Mouse (Mus musculus) liver, embryonic 14.5 days (tissue): ENCODE results near the gene Hnrnpab. TPM values are rescaled to one million over a fixed set of nuclear protein-coding genes. Genes with fewer than 3 reads are reported as not detected.

ENCODE experiments used
- ATAC-seq: fragments of 200-750 bp; cut with Nextera tagmentation; 2 replicates; pipeline ENCODE4 v1.8.0; 2017; ENCODE audit warnings: moderate number of reproducible peaks, mild to moderate bottlenecking, moderate library complexity; ENCODE audit not compliant: insufficient read depth
- DNase-seq, 3 experiments: peaks; one replicate each; pipeline ENCODE4 v3.0.0-alpha.2; 2012 to 2013; ENCODE audit warnings: low read depth in 3 of 3, low spot score in 3 of 3
- H3K27ac ChIP-seq: fragments of 300-500 bp; sonication (generic); 2 replicates; pipeline ENCODE4 v1.5.1; 2014; ENCODE audit warnings: moderate library complexity, mild to moderate bottlenecking, control low read depth, inconsistent platforms
- H3K27me3 ChIP-seq: fragments of 300-500 bp; sonication (generic); 2 replicates; pipeline ENCODE4 v1.6.1; 2014; ENCODE audit warnings: mild to moderate bottlenecking, low read length, moderate library complexity; ENCODE audit not compliant: control insufficient read depth, insufficient read depth
- H3K36me3 ChIP-seq: fragments of 300-500 bp; sonication (generic); replicated peaks from 2 replicates; pipeline ENCODE4 v1.6.1; 2014; ENCODE audit warnings: low read depth; ENCODE audit not compliant: control insufficient read depth, insufficient read depth
- H3K4me1 ChIP-seq, 2 experiments: fragments of 200-500 bp in 1 of 2; fragments of 300-500 bp in 1 of 2; sonication (generic) in 1 of 2; replicated peaks; 2 replicates each; pipeline ENCODE4 v1.6.1; 2012 to 2014; ENCODE audit warnings: antibody characterized with exemption in 1 of 2, inconsistent platforms in 1 of 2, low read length in 1 of 2; ENCODE audit not compliant: control insufficient read depth in 2 of 2, insufficient read depth in 2 of 2
- H3K4me2 ChIP-seq: fragments of 300-500 bp; sonication (generic); 2 replicates; pipeline ENCODE4 v1.6.1; 2014; ENCODE audit warnings: low read depth, mild to moderate bottlenecking, control low read depth, moderate library complexity
- H3K4me3 ChIP-seq, 2 experiments: fragments of 200-500 bp in 1 of 2; fragments of 300-500 bp in 1 of 2; sonication (generic) in 1 of 2; 2 replicates each; pipeline ENCODE4 v1.5.1; 2012 to 2014; ENCODE audit warnings: low read depth in 2 of 2, low read length in 2 of 2, mild to moderate bottlenecking in 2 of 2, control low read depth in 1 of 2, inconsistent platforms in 1 of 2, moderate library complexity in 1 of 2; ENCODE audit not compliant: insufficient read depth in 1 of 2
- H3K9ac ChIP-seq: fragments of 300-500 bp; sonication (generic); replicated peaks from 2 replicates; pipeline ENCODE4 v1.6.1; 2014; ENCODE audit warnings: mild to moderate bottlenecking, control low read depth, moderate library complexity
- H3K9me3 ChIP-seq: fragments of 300-500 bp; sonication (generic); 2 replicates; pipeline ENCODE4 v1.6.1; 2016; ENCODE audit warnings: low read length, mixed read lengths; ENCODE audit not compliant: control insufficient read depth
- CTCF ChIP-seq: IDR thresholded peaks from 2 replicates; pipeline ENCODE4 v1.5.1; 2016; ENCODE audit warnings: antibody characterized with exemption, low read depth, control low read depth
- EP300 ChIP-seq: IDR thresholded peaks from 2 replicates; pipeline ENCODE4 v1.6.1; 2016; ENCODE audit warnings: antibody characterized with exemption, low read depth
- WGBS: fragments of 180-500 bp; shearing (Covaris S2); extraction: QIAGEN DNeasy Blood & Tissue Kit; methylation state at CpG from one replicate; pipeline ENCODE4 v1.1.7; 2014; ENCODE audit not compliant: insufficient replicate concordance; 5-methylcytosine and 5-hydroxymethylcytosine counted together
- polyA plus RNA-seq, 2 experiments: library from polyadenylated mRNA; depleted of rRNA in 1 of 2; stranded (reverse) in 1 of 2; unstranded in 1 of 2; fragments of >200 nt; fragmentation: Nextera tagmentation in 1 of 2; extraction: Ambion mirVana in 1 of 2; gene quantifications; 2 replicates each; pipeline versions ENCODE4 v1.2.1 to v1.2.3; 2012 to 2014

Hnrnpab gene
- polyA plus RNA-seq, 2 experiments, result 220 to 260 TPM

DNA sequence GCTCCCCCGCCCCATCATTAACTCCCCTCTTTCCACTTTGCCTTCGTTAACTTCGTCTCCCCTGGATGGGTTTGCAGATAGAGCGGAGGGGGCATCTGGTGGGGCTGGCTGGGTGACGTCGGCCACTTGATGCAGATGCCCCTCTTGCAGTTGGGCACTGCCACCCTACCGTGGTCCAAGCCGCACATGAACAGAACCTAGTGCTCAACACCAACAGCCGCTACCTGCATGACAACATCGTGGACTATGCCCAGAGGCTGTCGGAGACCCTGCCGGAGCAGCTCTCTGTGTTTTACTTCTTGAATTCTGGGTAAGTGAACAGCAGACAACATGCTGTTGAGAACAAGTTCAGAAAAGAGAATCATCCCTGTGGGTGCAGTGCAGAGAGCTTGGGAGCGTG lies 20.2 kb downstream of the Hnrnpab start:
- DNase-seq, result no peak
- 84% methylated on average over 13 of the region's 13 CpGs for WGBS
- H3K9me3 ChIP-seq, result no peaks in the 10 kb centered on the region
- ATAC-seq, result no peak
- peaks cover 33% of the 10 kb centered on the region for H3K36me3 ChIP-seq
- no peak overlapping the region; the same call in 1 of the 2 replicates for H3K9ac ChIP-seq
- no peak overlapping the region for H3K27ac ChIP-seq
- H3K27me3 ChIP-seq, result no peaks in the 10 kb centered on the region
- no peak overlapping the region for H3K4me3 ChIP-seq
- peaks cover 18 to 27% of the 10 kb centered on the region in 2 experiments for H3K4me1 ChIP-seq
- peak overlapping the region; percentile 98 for H3K4me2 ChIP-seq
- TF ChIP-seq EP300, result no peak

DNA sequence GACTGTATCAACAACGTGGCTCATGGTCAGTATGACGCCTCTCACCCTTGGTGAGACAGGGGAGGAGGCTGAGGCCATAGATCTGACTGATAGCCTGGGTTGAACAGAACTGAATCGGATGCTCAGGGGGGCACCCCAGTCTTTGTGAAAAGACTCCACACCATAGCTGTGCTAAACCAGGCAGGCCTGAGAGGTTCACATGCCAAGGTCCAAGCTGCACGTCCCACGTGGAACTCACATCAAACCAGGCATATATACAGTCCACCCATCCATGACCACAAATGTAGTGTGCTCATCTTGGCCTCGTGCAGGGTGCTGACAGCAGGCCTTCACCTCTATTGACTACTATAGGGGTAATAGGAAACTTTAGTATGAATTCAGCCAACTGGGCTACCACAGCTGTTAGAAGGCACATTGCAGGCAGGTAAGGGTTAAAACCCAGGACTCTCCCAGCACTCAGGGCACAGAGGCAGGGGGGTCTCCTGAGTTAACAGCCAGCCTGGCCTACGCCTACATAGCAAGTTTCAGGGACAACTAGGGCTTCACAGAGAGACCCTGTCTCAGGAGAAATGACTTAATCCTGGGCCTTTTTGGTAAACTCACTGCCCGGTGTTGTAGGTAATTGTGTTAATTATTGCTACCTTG lies 20.9 kb downstream of the Hnrnpab start:
- H3K36me3 ChIP-seq, result peaks cover 26% of the 10 kb centered on the region

DNA sequence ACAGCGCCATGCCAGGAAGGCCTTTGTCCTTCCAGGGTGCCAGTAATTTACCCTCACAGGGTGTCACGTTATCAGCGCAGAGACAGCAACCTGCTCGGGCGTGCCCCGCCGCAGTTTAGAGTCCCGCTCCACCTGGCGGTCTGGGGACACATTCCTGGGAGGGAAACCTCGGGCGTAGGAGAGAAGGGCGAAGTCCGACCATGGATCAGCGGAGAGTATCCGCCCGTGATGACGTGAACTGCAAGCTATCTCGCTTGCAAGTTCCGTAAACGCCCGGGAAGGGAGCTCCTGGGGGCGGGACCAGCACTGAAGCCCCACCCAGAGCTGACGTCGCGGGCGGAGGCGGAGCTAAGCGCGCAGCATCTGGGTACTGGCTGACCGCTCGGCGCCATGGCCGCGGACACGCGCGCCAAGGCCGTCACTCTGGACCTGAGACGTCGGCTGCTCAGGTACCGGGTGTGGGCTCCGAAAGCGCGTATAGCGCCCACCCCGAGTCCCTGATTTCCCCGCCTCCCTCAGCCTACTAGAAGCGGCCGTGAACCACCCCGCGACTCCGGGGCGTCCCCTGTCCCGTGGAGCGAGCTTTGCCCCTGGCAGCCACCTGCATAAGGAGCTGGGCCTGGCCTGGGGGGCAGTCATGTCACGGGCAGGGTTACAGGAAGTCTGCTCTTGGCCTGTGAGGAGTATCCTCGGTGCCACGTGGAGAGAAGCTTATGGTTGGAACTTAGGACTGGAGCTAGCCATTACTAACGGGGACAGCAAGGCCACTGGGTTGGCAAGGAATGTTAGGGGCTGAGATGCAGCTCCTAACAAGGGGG lies 22.0 kb downstream of the Hnrnpab start, which contains the start of gene Phykpl:
Gene Phykpl, plus strand, starts transcription at position 327 of the 818 bp plus-strand sequence.
- Histone ChIP-seq H3K9ac (peak within 1 kb of the TSS; percentile 95), H3K27me3 (no peaks in the 10 kb centered on the region), H3K27ac (peak within 1 kb of the TSS; percentile 94), H3K4me2 (peak within 1 kb of the TSS; percentile 98), H3K4me1 (peaks cover 18 to 27% of the 10 kb centered on the region in 2 experiments), H3K36me3 (peaks cover 25% of the 10 kb centered on the region), H3K9me3 (no peaks in the 10 kb centered on the region), H3K4me3 (peak within 1 kb of the TSS; percentile 94 to 95)
- TF ChIP-seq EP300 (no peak), CTCF (peak; percentile 81)
- DNase-seq (peak; percentile 95 to 96 (median 95)), ATAC-seq (peak; percentile 90)
- under 1% methylated on average over 59 of the region's 59 CpGs for WGBS

More for the DNA sequence above, 20.9 kb downstream of the Hnrnpab start:
- 34% methylated on average over 8 of the region's 8 CpGs for WGBS
- peak overlapping the region; percentile 98 for H3K4me2 ChIP-seq
- no peak for ATAC-seq
- no peak for DNase-seq
- peak overlapping the region; percentile 94 to 95 for H3K4me3 ChIP-seq
- no peaks in the 10 kb centered on the region for H3K9me3 ChIP-seq
- no peaks in the 10 kb centered on the region for H3K27me3 ChIP-seq
- H3K27ac ChIP-seq, result peak overlapping the region; percentile 72
- TF ChIP-seq CTCF, result no peak
- no peak for TF ChIP-seq EP300
- peak overlapping the region; percentile 95 for H3K9ac ChIP-seq
- H3K4me1 ChIP-seq, result peaks cover 18 to 27% of the 10 kb centered on the region in 2 experiments

DNA sequence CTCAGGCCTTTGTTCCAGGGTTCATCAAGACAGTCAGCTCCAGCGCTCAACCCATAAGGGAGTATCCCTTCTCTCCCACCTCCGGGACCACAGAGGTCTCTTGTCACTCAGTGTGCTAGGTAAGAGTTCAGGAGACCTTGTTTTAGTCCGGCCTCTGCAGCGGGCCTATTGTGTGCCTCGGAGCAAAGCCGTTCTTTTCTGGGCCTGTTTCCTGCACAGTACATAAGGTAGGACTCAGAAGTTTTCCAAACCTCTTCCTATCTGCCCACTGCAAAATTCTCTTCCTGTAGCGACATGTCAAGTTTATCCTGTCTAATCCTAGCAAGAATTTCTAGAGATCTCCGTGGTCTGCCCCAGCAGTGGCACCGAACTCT lies 22.6 kb downstream of the Hnrnpab start:
- Histone ChIP-seq H3K4me3 (peak overlapping the region; percentile 48 to 95), H3K4me1 (peaks cover 18 to 27% of the 10 kb centered on the region in 2 experiments), H3K36me3 (peaks cover 24% of the 10 kb centered on the region), H3K9ac (peak overlapping the region; percentile 95), H3K27ac (peak overlapping the region; percentile 94), H3K9me3 (no peaks in the 10 kb centered on the region), H3K4me2 (peak overlapping the region; percentile 98), H3K27me3 (no peaks in the 10 kb centered on the region)
- WGBS, result 16% methylated on average over 9 of the region's 9 CpGs
- TF ChIP-seq CTCF, result no peak
- no peak for TF ChIP-seq EP300
- ATAC-seq (peak; percentile 33), DNase-seq (no peak)

DNA sequence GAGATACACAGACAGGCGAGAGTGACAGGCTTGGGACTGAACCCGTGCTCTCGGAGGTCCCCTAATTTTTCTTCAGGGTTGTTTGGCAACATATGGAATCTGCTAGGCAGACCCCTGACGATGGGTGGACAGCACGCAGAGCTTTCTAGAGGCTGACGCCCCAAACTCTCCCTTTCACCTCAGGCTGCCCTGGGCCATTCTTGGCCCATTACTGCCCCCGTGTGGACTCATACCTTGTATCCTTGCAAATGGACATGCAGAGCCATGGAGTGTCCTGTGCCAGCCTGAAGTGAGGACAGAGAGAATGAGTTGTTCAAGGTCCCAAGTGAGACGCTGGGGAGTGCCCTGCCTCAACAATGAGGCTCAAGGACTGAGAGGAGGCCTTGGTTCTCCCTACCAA lies 23.9 kb downstream of the Hnrnpab start:
- Histone ChIP-seq H3K4me3 (no peak overlapping the region), H3K4me2 (no peak overlapping the region), H3K27me3 (no peaks in the 10 kb centered on the region), H3K9me3 (no peaks in the 10 kb centered on the region), H3K27ac (no peak overlapping the region), H3K4me1 (peaks cover 18 to 27% of the 10 kb centered on the region in 2 experiments), H3K9ac (no peak overlapping the region), H3K36me3 (peaks cover 15% of the 10 kb centered on the region)
- WGBS, result 25% methylated on average over 8 of the region's 8 CpGs
- TF ChIP-seq CTCF, result peak; percentile 88
- no peak for TF ChIP-seq EP300
- ATAC-seq (no peak), DNase-seq (peak; percentile 55 to 66 (median 60))
